Mouse (Mus musculus): ENCODE measurements at regions not wholly inside any gene's neighbourhood (a gene's known extent, or its start where the extent isn't known, plus 50 kb on each side); places are given as distances from the start of the nearest gene placed in this dataset.
"Not testable (repeated sequence)": the region's sequence is repeated elsewhere in the genome, so short reads cannot be mapped to it uniquely, and the experiment has no call there.

GRCm38 (mm10) chr12:45287759-45288158, 213.2 kb upstream of the Stxbp6 start:
- H3K9me3 ChIP-seq = no peaks in the 10 kb centered on the region
- no peaks in the 10 kb centered on the region for H3K4me1 ChIP-seq (replicated peaks)
- H3K27ac ChIP-seq = no peak overlapping the region
- no peaks in the 10 kb centered on the region for H3K27me3 ChIP-seq
- ATAC-seq = no peak
- 70% methylated on average over 2 of the region's 2 CpGs for WGBS
- H3K36me3 ChIP-seq = no peaks in the 10 kb centered on the region
- H3K4me3 ChIP-seq (replicated peaks) = no peak overlapping the region
- H3K4me2 ChIP-seq (replicated peaks) = no peak overlapping the region
- H3K9ac ChIP-seq (replicated peaks) = no peak overlapping the region

GRCm38 (mm10) chr12:45256309-45256708, 181.8 kb upstream of the Stxbp6 start:
- Histone ChIP-seq H3K4me2 (replicated peaks) (no peak overlapping the region), H3K9ac (replicated peaks) (no peak overlapping the region), H3K4me1 (replicated peaks) (no peaks in the 10 kb centered on the region), H3K27ac (no peak overlapping the region), H3K36me3 (no peaks in the 10 kb centered on the region), H3K4me3 (replicated peaks) (no peak overlapping the region), H3K27me3 (no peaks in the 10 kb centered on the region), H3K9me3 (no peaks in the 10 kb centered on the region)
- no peak for ATAC-seq
- 99% methylated on average over 5 of the region's 5 CpGs for WGBS

- Histone ChIP-seq H3K9ac (replicated peaks) (no peak overlapping the region), H3K27me3 (no peaks in the 10 kb centered on the region), H3K4me3 (replicated peaks) (no peak overlapping the region), H3K27ac (no peak overlapping the region), H3K4me2 (replicated peaks) (no peak overlapping the region), H3K36me3 (no peaks in the 10 kb centered on the region), H3K9me3 (no peaks in the 10 kb centered on the region), H3K4me1 (replicated peaks) (no peaks in the 10 kb centered on the region)
- no peak for ATAC-seq
- WGBS = 92% methylated on average over 1 of the region's 1 CpGs
Observed at GRCm38 (mm10) chr12:45211131-45211530, 136.6 kb upstream of the Stxbp6 start.

DNA sequence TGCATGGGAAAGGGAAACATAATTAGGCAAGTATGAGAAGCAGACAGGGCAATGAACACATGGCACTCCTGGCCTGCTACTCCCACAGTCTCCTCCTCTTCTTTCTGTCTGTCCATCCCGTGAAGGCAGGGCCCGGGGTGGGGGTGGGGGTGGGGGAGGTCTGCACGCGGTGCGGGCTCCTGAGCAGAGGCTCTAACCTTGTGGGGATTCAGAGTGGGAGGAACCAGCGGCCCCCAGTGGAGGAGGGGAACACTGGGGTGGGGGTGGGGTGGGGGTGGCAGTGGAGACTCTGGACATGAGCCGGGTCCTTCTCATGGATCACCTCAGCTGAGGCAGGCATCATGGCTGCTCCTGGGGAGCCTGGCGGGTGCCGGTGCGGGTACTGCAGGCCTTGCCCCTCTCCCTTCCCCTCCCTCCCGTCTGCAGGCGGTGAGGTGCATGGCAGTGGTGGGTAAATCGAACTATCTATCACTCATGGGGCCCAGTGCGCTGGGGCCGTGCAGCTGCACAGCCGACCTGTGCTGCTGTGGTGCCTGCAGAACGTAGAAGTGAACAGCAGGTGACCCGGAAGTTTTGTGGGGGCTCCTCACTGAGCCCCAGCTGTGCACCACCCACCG, 120.9 kb upstream of the Stxbp6 start:
- no peak overlapping the region for H3K4me2 ChIP-seq (replicated peaks)
- WGBS = 75% methylated on average over 19 of the region's 19 CpGs
- no peak overlapping the region for H3K9ac ChIP-seq (replicated peaks)
- no peak overlapping the region for H3K4me3 ChIP-seq (replicated peaks)
- no peaks in the 10 kb centered on the region for H3K27me3 ChIP-seq
- no peaks in the 10 kb centered on the region for H3K4me1 ChIP-seq (replicated peaks)
- H3K36me3 ChIP-seq = no peaks in the 10 kb centered on the region
- H3K27ac ChIP-seq = no peak overlapping the region
- ATAC-seq = 0 out of 2 replicates have a peak, but pooled peaks have one; percentile 50
- H3K9me3 ChIP-seq = no peaks in the 10 kb centered on the region

DNA sequence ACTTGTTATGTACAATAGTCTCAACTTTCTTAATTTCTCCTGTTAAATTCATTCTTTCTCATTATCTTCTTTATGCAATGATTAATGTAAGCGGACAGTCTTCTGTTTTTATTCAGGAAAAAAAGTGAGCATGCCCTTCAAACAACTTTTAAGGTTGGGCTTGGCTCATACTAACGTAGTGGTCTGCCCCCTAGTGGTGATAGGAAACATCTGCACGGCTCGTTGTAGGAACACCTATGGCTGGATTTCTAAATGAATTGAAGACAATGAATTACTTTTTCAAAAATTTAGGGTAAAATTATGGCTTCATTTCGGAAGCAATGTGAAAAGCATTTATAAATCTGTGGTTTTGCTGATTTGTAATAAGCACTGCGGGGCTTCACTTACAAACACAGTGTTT, 112.6 kb upstream of the Stxbp6 start:
- WGBS = 14% methylated on average over 6 of the region's 6 CpGs
- Histone ChIP-seq H3K27ac (no peak overlapping the region), H3K36me3 (no peaks in the 10 kb centered on the region), H3K4me3 (replicated peaks) (no peak overlapping the region), H3K4me2 (replicated peaks) (no peak overlapping the region), H3K9me3 (no peaks in the 10 kb centered on the region), H3K4me1 (replicated peaks) (no peaks in the 10 kb centered on the region), H3K9ac (replicated peaks) (no peak overlapping the region), H3K27me3 (no peaks in the 10 kb centered on the region)
- no peak for ATAC-seq

- 96% methylated on average over 3 of the region's 3 CpGs for WGBS
- no peaks in the 10 kb centered on the region for H3K4me1 ChIP-seq (replicated peaks)
Observed at GRCm38 (mm10) chr12:45184510-45184909, 110.0 kb upstream of the Stxbp6 start.

DNA sequence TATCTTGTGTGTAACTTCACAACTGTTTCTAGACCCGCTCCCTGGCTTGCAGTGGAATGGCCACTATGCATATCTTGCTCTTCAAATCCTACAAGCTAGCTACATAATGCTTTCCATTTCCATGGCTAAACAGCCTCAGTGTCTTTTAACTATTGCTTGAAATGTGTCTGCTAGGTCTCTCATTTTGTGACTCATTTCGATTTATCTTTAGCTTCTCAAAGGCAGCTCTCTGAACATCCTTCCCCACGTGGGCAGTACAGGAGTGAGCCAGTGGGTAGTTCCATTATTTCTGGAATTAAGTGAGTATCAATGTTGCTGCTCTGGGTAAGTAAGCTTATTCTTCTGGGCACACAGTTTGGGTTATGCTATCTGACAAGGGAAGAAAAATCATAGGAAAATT, 102.9 kb upstream of the Stxbp6 start:
- H3K27me3 ChIP-seq = no peaks in the 10 kb centered on the region
- H3K4me3 ChIP-seq (replicated peaks) = no peak overlapping the region
- no peak overlapping the region for H3K9ac ChIP-seq (replicated peaks)
- no peak overlapping the region for H3K4me2 ChIP-seq (replicated peaks)
- H3K36me3 ChIP-seq = no peaks in the 10 kb centered on the region
- no peaks in the 10 kb centered on the region for H3K9me3 ChIP-seq
- H3K27ac ChIP-seq = no peak overlapping the region
- no peaks in the 10 kb centered on the region for H3K4me1 ChIP-seq (replicated peaks)
- ATAC-seq = no peak
- WGBS = 87% methylated on average over 3 of the region's 3 CpGs

More at GRCm38 (mm10) chr12:45184510-45184909, 110.0 kb upstream of the Stxbp6 start:
- Histone ChIP-seq H3K4me2 (replicated peaks) (no peak overlapping the region), H3K9ac (replicated peaks) (no peak overlapping the region), H3K27me3 (no peaks in the 10 kb centered on the region), H3K27ac (no peak overlapping the region), H3K9me3 (no peaks in the 10 kb centered on the region), H3K4me3 (replicated peaks) (no peak overlapping the region), H3K36me3 (no peaks in the 10 kb centered on the region)
- ATAC-seq = no peak

- H3K27me3 ChIP-seq; H3K4me1 ChIP-seq (replicated peaks); H3K4me3 ChIP-seq (replicated peaks); H3K36me3 ChIP-seq; H3K9me3 ChIP-seq; H3K9ac ChIP-seq (replicated peaks); H3K4me2 ChIP-seq (replicated peaks); H3K27ac ChIP-seq; ATAC-seq: not testable (repeated sequence)
- WGBS = 91% methylated on average over 2 of the region's 2 CpGs
Observed at GRCm38 (mm10) chr12:45175259-45175658, 100.8 kb upstream of the Stxbp6 start.

- no peaks in the 10 kb centered on the region for H3K27me3 ChIP-seq
- H3K4me3 ChIP-seq (replicated peaks) = no peak overlapping the region
- peak; percentile 90 for ATAC-seq
- no peaks in the 10 kb centered on the region for H3K36me3 ChIP-seq
- H3K4me2 ChIP-seq (replicated peaks) = no peak overlapping the region
- H3K27ac ChIP-seq = no peak overlapping the region
- 41% methylated on average over 8 of the region's 8 CpGs for WGBS
- no peaks in the 10 kb centered on the region for H3K4me1 ChIP-seq (replicated peaks)
- H3K9me3 ChIP-seq = no peaks in the 10 kb centered on the region
- no peak overlapping the region for H3K9ac ChIP-seq (replicated peaks)
Observed at GRCm38 (mm10) chr12:45171927-45172642, 97.6 kb upstream of the Stxbp6 start.

DNA sequence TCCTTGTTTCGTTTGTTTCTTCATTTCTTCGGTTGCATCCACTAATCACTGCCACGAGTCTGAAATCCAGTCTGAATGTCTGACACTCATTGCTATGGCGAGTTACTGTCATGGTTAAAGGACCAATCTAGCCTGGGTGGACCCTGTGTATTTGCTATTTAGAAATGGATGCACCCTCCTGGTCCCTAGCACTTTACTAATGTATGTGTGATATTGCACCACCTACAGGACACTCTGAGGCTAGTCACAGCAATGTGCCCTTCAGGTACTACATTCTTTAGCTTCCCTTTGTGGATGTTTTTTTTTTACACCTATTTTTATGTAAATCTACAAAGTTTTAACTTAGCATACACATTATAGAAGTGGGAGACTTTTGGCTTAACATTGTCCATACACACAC, 87.5 kb upstream of the Stxbp6 start:
- H3K36me3 ChIP-seq = no peaks in the 10 kb centered on the region
- H3K4me3 ChIP-seq (replicated peaks) = no peak overlapping the region
- WGBS = 72% methylated on average over 4 of the region's 4 CpGs
- 0 out of 2 replicates have a peak, but pooled peaks have one; percentile 45 for ATAC-seq
- no peaks in the 10 kb centered on the region for H3K9me3 ChIP-seq
- no peak overlapping the region for H3K4me2 ChIP-seq (replicated peaks)
- H3K27me3 ChIP-seq = no peaks in the 10 kb centered on the region
- H3K4me1 ChIP-seq (replicated peaks) = no peaks in the 10 kb centered on the region
- H3K9ac ChIP-seq (replicated peaks) = no peak overlapping the region
- H3K27ac ChIP-seq = no peak overlapping the region

GRCm38 (mm10) chr12:45161581-45161980, 87.1 kb upstream of the Stxbp6 start:
- not testable (repeated sequence) for H3K4me3 ChIP-seq (replicated peaks); H3K27ac ChIP-seq; H3K27me3 ChIP-seq; H3K4me2 ChIP-seq (replicated peaks); H3K36me3 ChIP-seq; ATAC-seq; H3K4me1 ChIP-seq (replicated peaks); H3K9ac ChIP-seq (replicated peaks); H3K9me3 ChIP-seq
- whole genome bisulfite sequencing = 83% methylated on average over 5 of the region's 5 CpGs

DNA sequence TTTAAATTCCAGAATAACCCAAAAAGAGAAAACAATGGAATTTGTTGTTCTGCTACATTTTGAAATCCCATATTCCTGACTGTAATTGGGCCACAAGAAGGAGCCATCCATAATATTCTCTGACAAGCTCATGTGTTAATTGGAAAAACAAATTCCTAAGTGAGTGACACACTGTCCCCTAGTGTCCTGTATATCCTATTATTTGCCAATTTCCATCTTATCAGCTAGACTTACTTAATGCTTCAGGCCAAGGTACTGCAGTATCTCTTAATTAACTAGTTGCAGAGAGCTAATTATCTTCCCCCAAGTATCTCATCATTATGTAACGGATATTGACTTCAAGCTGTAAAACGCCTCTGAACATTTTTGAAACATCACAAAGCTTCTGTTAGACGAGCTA, 84.5 kb upstream of the Stxbp6 start:
- Histone ChIP-seq H3K9me3 (no peaks in the 10 kb centered on the region), H3K4me3 (replicated peaks) (no peak overlapping the region), H3K36me3 (no peaks in the 10 kb centered on the region), H3K9ac (replicated peaks) (no peak overlapping the region), H3K27ac (no peak overlapping the region), H3K27me3 (no peaks in the 10 kb centered on the region), H3K4me1 (replicated peaks) (no peaks in the 10 kb centered on the region), H3K4me2 (replicated peaks) (no peak overlapping the region)
- WGBS = 64% methylated on average over 3 of the region's 3 CpGs
- ATAC-seq = no peak
